Mouse (Mus musculus): ENCODE results near the gene Lig4. TPM values are rescaled to one million over a fixed set of nuclear protein-coding genes. Genes with fewer than 3 reads are reported as not detected.

Lig4 gene
- polyA plus RNA-seq, 1 experiment from 2014 or later = 5.7 TPM

- no peak overlapping the region for H3K4me3 ChIP-seq (ENCODE audit: low read length)
- no peaks in the 10 kb centered on the region for H3K9me3 ChIP-seq (ENCODE audit: control insufficient read depth, low read length)
- H3K36me3 ChIP-seq (ENCODE audit: control insufficient read depth, insufficient read depth, low read length) = 0 out of 2 replicates have a peak, but pooled peaks cover 2% of the 10 kb centered on the region
- no peaks in the 10 kb centered on the region for H3K27me3 ChIP-seq (ENCODE audit: control insufficient read depth, insufficient read depth, low read depth, low read length)
- H3K27ac ChIP-seq (ENCODE audit: low read length) = no peak overlapping the region
- H3K4me2 ChIP-seq (ENCODE audit: low read depth, low read length) = no peak overlapping the region
- ATAC-seq (ENCODE audit: low read depth) = no peak
- H3K4me1 ChIP-seq (replicated peaks; ENCODE audit: control insufficient read depth, insufficient read depth, low read length) = peaks cover 27% of the 10 kb centered on the region
- H3K9ac ChIP-seq (ENCODE audit: low read length) = no peak overlapping the region
- 41% methylated on average over 1 of the region's 1 CpGs for WGBS
These were observed 2.3 kb upstream of the Lig4 start for GRCm38 (mm10) chr8:9979746-9980145.

GRCm38 (mm10) chr8:9978475-9979230 is 1.2 kb upstream of the Lig4 start:
- H3K27ac ChIP-seq (ENCODE audit: low read length) = no peak overlapping the region
- peaks cover 27% of the 10 kb centered on the region for H3K4me1 ChIP-seq (replicated peaks; ENCODE audit: control insufficient read depth, insufficient read depth, low read length)
- 41% methylated on average over 18 of the region's 18 CpGs for WGBS
- H3K9me3 ChIP-seq (ENCODE audit: control insufficient read depth, low read length) = no peaks in the 10 kb centered on the region
- no peak for ATAC-seq (ENCODE audit: low read depth)
- H3K27me3 ChIP-seq (ENCODE audit: control insufficient read depth, insufficient read depth, low read depth, low read length) = no peaks in the 10 kb centered on the region
- peak overlapping the region; percentile 95 for H3K9ac ChIP-seq (ENCODE audit: low read length)
- peak overlapping the region; percentile 83 for H3K4me2 ChIP-seq (ENCODE audit: low read depth, low read length)
- no peaks in the 10 kb centered on the region for H3K36me3 ChIP-seq (ENCODE audit: control insufficient read depth, insufficient read depth, low read length)
- peak overlapping the region; percentile 94 for H3K4me3 ChIP-seq (ENCODE audit: low read length)

- no peaks in the 10 kb centered on the region for H3K27me3 ChIP-seq (ENCODE audit: control insufficient read depth, insufficient read depth, low read depth, low read length)
- peak overlapping the region; percentile 79 for H3K27ac ChIP-seq (ENCODE audit: low read length)
- peak overlapping the region; percentile 95 for H3K9ac ChIP-seq (ENCODE audit: low read length)
- peak overlapping the region; percentile 94 for H3K4me3 ChIP-seq (ENCODE audit: low read length)
- peaks cover 11% of the 10 kb centered on the region for H3K36me3 ChIP-seq (ENCODE audit: control insufficient read depth, insufficient read depth, low read length)
- H3K4me2 ChIP-seq (ENCODE audit: low read depth, low read length) = peak overlapping the region; percentile 83
- peaks cover 27% of the 10 kb centered on the region for H3K4me1 ChIP-seq (replicated peaks; ENCODE audit: control insufficient read depth, insufficient read depth, low read length)
- WGBS = 28% methylated on average over 15 of the region's 15 CpGs
- no peak for ATAC-seq (ENCODE audit: low read depth)
- H3K9me3 ChIP-seq (ENCODE audit: control insufficient read depth, low read length) = no peaks in the 10 kb centered on the region
These were observed 470 bp downstream of the Lig4 start for GRCm38 (mm10) chr8:9977016-9977415.

DNA sequence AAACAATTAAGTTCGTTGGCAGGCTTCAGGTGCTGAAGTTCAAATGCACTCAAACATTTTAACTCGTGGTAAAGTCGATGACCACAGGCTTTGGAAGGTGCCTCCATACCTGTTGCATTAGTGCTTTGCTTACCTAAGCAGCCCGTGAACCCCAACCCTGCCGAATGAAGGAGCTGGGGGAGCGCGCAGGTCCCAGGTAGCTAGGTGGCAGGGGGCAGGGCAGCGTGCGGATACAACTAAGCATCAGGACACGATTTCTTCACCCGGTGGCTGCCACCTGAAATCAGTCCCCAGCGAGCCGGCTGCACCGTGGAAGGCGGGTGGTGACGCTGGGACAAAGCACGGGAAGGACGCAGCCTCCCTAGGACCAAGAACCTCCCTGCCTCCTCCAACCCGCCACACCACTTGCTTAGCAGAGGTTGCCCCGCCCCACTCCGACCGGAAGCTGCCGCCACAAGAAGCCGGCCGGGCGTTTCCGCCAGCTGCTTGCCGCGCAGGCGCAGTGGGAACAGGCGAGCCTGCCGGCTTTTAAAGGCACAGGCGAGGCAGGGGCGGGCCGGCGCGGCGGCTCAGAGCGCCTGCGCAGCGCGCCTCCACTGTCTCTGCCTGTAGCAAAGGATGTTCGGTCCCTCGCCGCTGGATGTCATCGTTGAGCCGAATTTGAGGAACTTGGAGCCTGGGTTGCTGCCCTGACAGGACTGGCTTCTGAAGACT is 1.4 kb downstream of the Lig4 start:
- Histone ChIP-seq H3K27me3 (ENCODE audit: control insufficient read depth, insufficient read depth, low read depth, low read length) (no peaks in the 10 kb centered on the region), H3K4me1 (replicated peaks; ENCODE audit: control insufficient read depth, insufficient read depth, low read length) (peaks cover 27% of the 10 kb centered on the region), H3K4me2 (ENCODE audit: low read depth, low read length) (peak overlapping the region; percentile 86), H3K9me3 (ENCODE audit: control insufficient read depth, low read length) (no peaks in the 10 kb centered on the region), H3K9ac (ENCODE audit: low read length) (peak overlapping the region; percentile 80), H3K36me3 (ENCODE audit: control insufficient read depth, insufficient read depth, low read length) (peaks cover 19% of the 10 kb centered on the region), H3K4me3 (ENCODE audit: low read length) (peak overlapping the region; percentile 81), H3K27ac (ENCODE audit: low read length) (peak overlapping the region; percentile 68)
- under 1% methylated on average over 47 of the region's 47 CpGs for WGBS
- ATAC-seq (ENCODE audit: low read depth) = peak; percentile 95

DNA sequence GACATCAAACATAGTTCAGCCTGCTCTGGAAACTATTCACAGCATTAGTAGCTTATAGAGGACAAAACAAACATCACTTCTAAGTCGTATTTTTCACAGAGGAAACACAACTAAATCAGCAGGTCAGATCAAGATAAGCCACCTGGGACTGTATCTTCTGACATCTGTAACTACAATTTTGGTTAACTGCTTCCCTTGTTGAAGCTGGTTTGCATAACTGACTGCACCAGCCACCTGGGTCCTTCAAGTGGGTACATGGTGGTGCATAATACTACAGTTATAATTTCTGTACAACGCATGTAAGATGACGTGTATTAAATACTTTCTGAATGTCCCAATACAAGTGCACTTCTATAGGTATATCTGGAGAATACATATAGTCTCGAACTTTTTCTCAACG is 2.2 kb downstream of the Lig4 start:
- H3K4me2 ChIP-seq (ENCODE audit: low read depth, low read length) = peak overlapping the region; percentile 86
- ATAC-seq (ENCODE audit: low read depth) = no peak
- H3K27ac ChIP-seq (ENCODE audit: low read length) = no peak overlapping the region
- H3K9ac ChIP-seq (ENCODE audit: low read length) = peak overlapping the region; percentile 12; the same call in 1 of the 2 replicates
- no peaks in the 10 kb centered on the region for H3K27me3 ChIP-seq (ENCODE audit: control insufficient read depth, insufficient read depth, low read depth, low read length)
- H3K4me1 ChIP-seq (replicated peaks; ENCODE audit: control insufficient read depth, insufficient read depth, low read length) = peaks cover 27% of the 10 kb centered on the region
- 26% methylated on average over 5 of the region's 5 CpGs for WGBS
- peaks cover 22% of the 10 kb centered on the region for H3K36me3 ChIP-seq (ENCODE audit: control insufficient read depth, insufficient read depth, low read length)
- peak overlapping the region; percentile 81 for H3K4me3 ChIP-seq (ENCODE audit: low read length)
- H3K9me3 ChIP-seq (ENCODE audit: control insufficient read depth, low read length) = no peaks in the 10 kb centered on the region

DNA sequence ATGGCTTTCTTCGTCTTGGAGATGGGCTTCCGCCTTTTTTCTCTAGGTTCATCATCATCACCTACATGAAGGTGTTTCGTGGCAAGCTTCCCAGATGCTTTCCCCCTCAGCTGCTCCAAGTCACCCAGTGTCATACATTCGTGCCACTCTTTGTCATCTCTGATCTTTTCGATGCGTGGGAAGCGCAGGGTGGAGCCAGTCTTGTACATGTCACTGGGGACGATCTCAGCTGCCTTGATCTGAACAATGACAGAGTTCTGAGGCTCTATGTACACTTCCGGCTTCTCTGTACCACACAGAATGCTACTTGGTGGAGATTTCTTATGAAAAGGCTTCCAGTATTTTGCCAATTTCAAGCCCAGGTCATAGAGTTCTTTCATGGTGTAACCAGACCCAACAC is 5.6 kb downstream of the Lig4 start:
- no peaks in the 10 kb centered on the region for H3K27me3 ChIP-seq (ENCODE audit: control insufficient read depth, insufficient read depth, low read depth, low read length)
- 91% methylated on average over 9 of the region's 9 CpGs for WGBS
- H3K4me3 ChIP-seq (ENCODE audit: low read length) = no peak overlapping the region
- ATAC-seq (ENCODE audit: low read depth) = no peak
- H3K27ac ChIP-seq (ENCODE audit: low read length) = no peak overlapping the region
- H3K9ac ChIP-seq (ENCODE audit: low read length) = no peak overlapping the region
- peaks cover 7% of the 10 kb centered on the region for H3K4me1 ChIP-seq (replicated peaks; ENCODE audit: control insufficient read depth, insufficient read depth, low read length)
- no peak overlapping the region for H3K4me2 ChIP-seq (ENCODE audit: low read depth, low read length)
- no peaks in the 10 kb centered on the region for H3K9me3 ChIP-seq (ENCODE audit: control insufficient read depth, low read length)
- H3K36me3 ChIP-seq (ENCODE audit: control insufficient read depth, insufficient read depth, low read length) = peaks cover 25% of the 10 kb centered on the region

- Histone ChIP-seq H3K9ac (ENCODE audit: low read length) (no peak overlapping the region), H3K9me3 (ENCODE audit: control insufficient read depth, low read length) (no peaks in the 10 kb centered on the region), H3K36me3 (ENCODE audit: control insufficient read depth, insufficient read depth, low read length) (no peaks in the 10 kb centered on the region), H3K4me3 (ENCODE audit: low read length) (no peak overlapping the region), H3K27me3 (ENCODE audit: control insufficient read depth, insufficient read depth, low read depth, low read length) (no peaks in the 10 kb centered on the region), H3K27ac (ENCODE audit: low read length) (no peak overlapping the region), H3K4me1 (replicated peaks; ENCODE audit: control insufficient read depth, insufficient read depth, low read length) (no peaks in the 10 kb centered on the region), H3K4me2 (ENCODE audit: low read depth, low read length) (no peak overlapping the region)
- WGBS = 85% methylated on average over 2 of the region's 2 CpGs
- no peak for ATAC-seq (ENCODE audit: low read depth)
These were observed 17.6 kb downstream of the Lig4 start for GRCm38 (mm10) chr8:9959919-9960318.

DNA sequence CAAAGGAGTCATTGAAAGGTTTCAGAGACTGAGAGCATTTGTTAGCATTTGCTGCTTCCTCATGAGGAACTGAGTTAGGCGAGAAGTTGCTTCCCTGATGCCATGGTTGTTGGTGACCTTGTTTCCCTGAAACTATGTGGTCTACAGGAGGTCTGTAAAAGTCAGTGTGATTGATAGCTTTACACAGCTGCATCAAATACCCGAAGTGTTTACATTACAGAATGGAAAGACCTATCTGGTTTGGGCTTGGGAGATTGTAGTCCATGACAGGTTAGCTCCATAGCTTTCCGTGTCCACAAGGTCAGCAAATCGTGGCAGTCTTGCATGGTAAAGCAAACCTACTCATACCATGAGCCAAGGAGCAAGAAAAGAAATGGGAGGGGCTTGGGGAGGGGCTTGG is 19.1 kb downstream of the Lig4 start:
- Histone ChIP-seq H3K9me3 (ENCODE audit: control insufficient read depth, low read length) (no peaks in the 10 kb centered on the region), H3K9ac (ENCODE audit: low read length) (no peak overlapping the region), H3K27ac (ENCODE audit: low read length) (no peak overlapping the region), H3K4me3 (ENCODE audit: low read length) (no peak overlapping the region), H3K27me3 (ENCODE audit: control insufficient read depth, insufficient read depth, low read depth, low read length) (no peaks in the 10 kb centered on the region), H3K4me2 (ENCODE audit: low read depth, low read length) (no peak overlapping the region), H3K36me3 (ENCODE audit: control insufficient read depth, insufficient read depth, low read length) (no peaks in the 10 kb centered on the region), H3K4me1 (replicated peaks; ENCODE audit: control insufficient read depth, insufficient read depth, low read length) (no peaks in the 10 kb centered on the region)
- no peak for ATAC-seq (ENCODE audit: low read depth)
- WGBS = 50% methylated on average over 4 of the region's 4 CpGs

GRCm38 (mm10) chr8:9949134-9949890 is 28.2 kb downstream of the Lig4 start:
- H3K27ac ChIP-seq (ENCODE audit: low read length) = no peak overlapping the region
- WGBS = 50% methylated on average over 10 of the region's 10 CpGs
- no peak for ATAC-seq (ENCODE audit: low read depth)

More at GRCm38 (mm10) chr8:9949134-9949890, 28.2 kb downstream of the Lig4 start:
- H3K9me3 ChIP-seq (ENCODE audit: control insufficient read depth, low read length) = no peaks in the 10 kb centered on the region
- no peaks in the 10 kb centered on the region for H3K27me3 ChIP-seq (ENCODE audit: control insufficient read depth, insufficient read depth, low read depth, low read length)
- H3K4me1 ChIP-seq (replicated peaks; ENCODE audit: control insufficient read depth, insufficient read depth, low read length) = no peaks in the 10 kb centered on the region
- no peaks in the 10 kb centered on the region for H3K36me3 ChIP-seq (ENCODE audit: control insufficient read depth, insufficient read depth, low read length)
- H3K4me3 ChIP-seq (ENCODE audit: low read length) = no peak overlapping the region
- H3K4me2 ChIP-seq (ENCODE audit: low read depth, low read length) = no peak overlapping the region
- no peak overlapping the region for H3K9ac ChIP-seq (ENCODE audit: low read length)
